ENCODE assay signal across 11 mouse cellular contexts in the genomic region with DNA sequence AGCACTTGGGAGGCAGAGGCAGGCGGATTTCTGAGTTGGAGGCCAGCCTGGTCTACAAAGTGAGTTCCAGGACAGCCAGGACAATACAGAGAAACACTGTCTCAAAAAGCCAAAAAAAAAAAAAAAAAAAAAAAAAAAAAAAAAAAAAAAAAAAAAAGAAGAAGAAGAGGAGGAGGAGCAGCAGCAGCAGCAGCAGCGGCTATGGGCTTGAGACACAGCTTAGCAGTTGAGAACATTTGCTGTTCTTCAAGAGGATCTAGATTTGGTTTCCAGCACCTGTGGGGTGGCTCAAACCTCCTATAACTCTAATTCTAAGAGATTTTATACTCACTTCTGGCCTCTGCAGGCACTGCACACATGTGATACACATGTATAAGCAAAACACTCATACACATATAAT. TPM values are rescaled to one million over a fixed set of nuclear protein-coding genes. Genes with fewer than 3 reads are reported as not detected.
"Had no signal": no experiment of that assay in that cellular context is flagged by ENCODE, and none has a peak within 500 bp of the region (broad histone marks: within the 10 kb centered on the region; RNA-seq: fewer than 3 reads in every experiment).

No protein-coding gene starts in this region.

RNA-seq across cellular contexts. Expression of a gene that starts 53.4 kb away (rescaled TPM):
- total RNA-seq: layer of hippocampus, adult 18-20 months; layer of hippocampus, postnatal 14 days had no signal
- polyA plus RNA-seq: heart, embryonic 13.5 days; heart, embryonic 15.5 days; heart, embryonic 16.5 days; heart, postnatal 0 days; inflammation-experienced regulatory T-cells, adult 6 months; intestine, embryonic 14.5 days; intestine, embryonic 16.5 days; kidney, embryonic 14.5 days; large intestine, adult 2 months had no signal
